ENCODE assay signal across 9 mouse cellular contexts in genomic region chr4:57140992-57141717, GRCm38 (mm10). TPM values are rescaled to one million over a fixed set of nuclear protein-coding genes. Genes with fewer than 3 reads are reported as not detected.
A peak's percentile ranks its signal among the peaks of the same experiment; 100 is the strongest.
DNase-seq lines count a peak whose midpoint lies in the region; ATAC-seq and TF ChIP-seq lines count a peak whose summit lies in the region.
"Had no signal": no experiment of that assay in that cellular context is flagged by ENCODE, and none has a peak within 500 bp of the region (broad histone marks: within the 10 kb centered on the region; RNA-seq: fewer than 3 reads in every experiment).

No protein-coding gene starts in this region.

- no peak overlapping the region for H3K27ac ChIP-seq in heart, embryonic 14.5 days (replicated peaks in 1 of 2; ENCODE audit: control insufficient read depth in 1 of 2, insufficient read depth in 1 of 2, low read depth in 2 of 2, low read length in 2 of 2)
- H3K27ac ChIP-seq in bone marrow, adult 2 months (ENCODE audit: control insufficient read depth, insufficient read depth, low read depth, low read length, poor library complexity) = no peak overlapping the region
- H3K27ac ChIP-seq in forebrain, embryonic 14.5 days (ENCODE audit: low read depth, low read length) = no peak overlapping the region
- no peak overlapping the region for H3K27ac ChIP-seq in liver, embryonic 16.5 days (ENCODE audit: low read length)

- peak overlapping the region in 1 of 2 experiments; percentile 67; a peak in 1 of 4 replicates for H3K4me3 ChIP-seq in heart, embryonic 14.5 days (ENCODE audit: control insufficient read depth in 1 of 2, insufficient read depth in 1 of 2, low read depth in 1 of 2, low read length in 2 of 2)
- peak overlapping the region; percentile 30 for H3K4me3 ChIP-seq in bone marrow, adult 2 months (replicated peaks; ENCODE audit: control insufficient read depth, low read depth, low read length)
- no peak overlapping the region for H3K4me3 ChIP-seq in forebrain, embryonic 14.5 days (ENCODE audit: low read depth, low read length)
- peak overlapping the region; percentile 64; the same call in 1 of the 2 replicates for H3K4me3 ChIP-seq in liver, embryonic 16.5 days (ENCODE audit: low read depth, low read length)

- no peak for ATAC-seq in heart, embryonic 14.5 days (ENCODE audit: insufficient number of reproducible peaks, insufficient read depth, low FRiP score, low read depth)
- no peak for ATAC-seq in forebrain, embryonic 14.5 days
- no peak for ATAC-seq in liver, embryonic 16.5 days (ENCODE audit: low read depth)

- H3K4me1 ChIP-seq in heart, embryonic 14.5 days (ENCODE audit: control insufficient read depth in 2 of 2, insufficient read depth in 2 of 2, low read length in 2 of 2) = peaks cover 0 to 12% of the 10 kb centered on the region in 2 experiments; a peak in 3 of 4 replicates
- H3K4me1 ChIP-seq in bone marrow, adult 2 months (ENCODE audit: control insufficient read depth, insufficient read depth, low read length) = no peaks in the 10 kb centered on the region
- peaks cover 10% of the 10 kb centered on the region for H3K4me1 ChIP-seq in forebrain, embryonic 14.5 days (ENCODE audit: control insufficient read depth, insufficient read depth, low read length)
- H3K4me1 ChIP-seq in liver, embryonic 16.5 days (ENCODE audit: control insufficient read depth, low read depth, low read length) = peaks cover 4% of the 10 kb centered on the region

- H3K4me2 ChIP-seq in heart, embryonic 14.5 days (ENCODE audit: low read length) = peak overlapping the region; percentile 97; the same call in 1 of the 2 replicates
- H3K4me2 ChIP-seq in forebrain, embryonic 14.5 days (ENCODE audit: low read length) = peak overlapping the region; percentile 76
- H3K4me2 ChIP-seq in liver, embryonic 16.5 days (ENCODE audit: low read depth, low read length) = peak overlapping the region; percentile 79

- intact Hi-C loops in heart, postnatal 10 days (cut with DNase I) = no loop called here

- H3K36me3 ChIP-seq in heart, embryonic 14.5 days (ENCODE audit: control insufficient read depth, insufficient read depth, low read length) = no peaks in the 10 kb centered on the region
- no peaks in the 10 kb centered on the region for H3K36me3 ChIP-seq in forebrain, embryonic 14.5 days (ENCODE audit: control insufficient read depth, insufficient read depth, low read length)
- H3K36me3 ChIP-seq in liver, embryonic 16.5 days (ENCODE audit: control insufficient read depth, insufficient read depth) = no peaks in the 10 kb centered on the region

- no peak for TF ChIP-seq CTCF in bone marrow, adult 2 months (IDR thresholded peaks at IDR 0.05; ENCODE audit: control insufficient read depth, insufficient read depth, low read length)

- no peak for TF ChIP-seq POLR2A in bone marrow, adult 2 months (IDR thresholded peaks at IDR 0.05; ENCODE audit: borderline replicate concordance, control insufficient read depth, low read depth, low read length)

- H3K27me3 ChIP-seq in heart, embryonic 14.5 days (ENCODE audit: control insufficient read depth, insufficient read depth, low read length) = peaks cover 66% of the 10 kb centered on the region
- peaks cover 29% of the 10 kb centered on the region for H3K27me3 ChIP-seq in forebrain, embryonic 14.5 days (replicated peaks; ENCODE audit: control insufficient read depth, insufficient read depth, low read length)
- peaks cover 58% of the 10 kb centered on the region for H3K27me3 ChIP-seq in liver, embryonic 16.5 days (ENCODE audit: control insufficient read depth, insufficient read depth, low read depth, low read length)

- WGBS in heart, embryonic 14.5 days = 50% methylated on average over 15 of the region's 15 CpGs
- WGBS in bone marrow, adult 2 months = 10% methylated on average over 15 of the region's 15 CpGs
- WGBS in forebrain, embryonic 14.5 days = 24% methylated on average over 15 of the region's 15 CpGs
- WGBS in liver, embryonic 16.5 days (ENCODE audit: insufficient replicate concordance) = 21% methylated on average over 15 of the region's 15 CpGs

- DNase-seq in heart, postnatal 10 days = no peak
- peak; percentile 20 for DNase-seq in forebrain, embryonic 14.5 days (ENCODE audit: low spot score)
- DNase-seq in adrenal gland, postnatal 36 days = no peak
- DNase-seq in spleen, postnatal 14 days (ENCODE audit: low spot score in 2 of 2) = no peak
- DNase-seq in kidney, adult 9 months = no peak

- H3K9me3 ChIP-seq in heart, embryonic 14.5 days (ENCODE audit: control insufficient read depth, low read length) = no peaks in the 10 kb centered on the region
- H3K9me3 ChIP-seq in forebrain, embryonic 14.5 days (replicated peaks; ENCODE audit: control insufficient read depth, low read length) = no peaks in the 10 kb centered on the region
- H3K9me3 ChIP-seq in liver, embryonic 16.5 days (replicated peaks; ENCODE audit: control insufficient read depth, low read length) = no peaks in the 10 kb centered on the region

- no peak overlapping the region for H3K9ac ChIP-seq in heart, embryonic 14.5 days (ENCODE audit: low read length)
- H3K9ac ChIP-seq in forebrain, embryonic 14.5 days (ENCODE audit: low read length) = no peak overlapping the region
- H3K9ac ChIP-seq in liver, embryonic 16.5 days (ENCODE audit: low read depth, low read length) = no peak overlapping the region

RNA-seq across cellular contexts. Expression of gene Epb41l4b, which starts 2.1 kb away (rescaled TPM):
- polyA plus RNA-seq in heart, embryonic 14.5 days (2014; fragmentation: Nextera tagmentation; extraction: Ambion mirVana) = 0.30 and 0.57 TPM in 2 replicates
- 1 to 10 TPM; 4.3 to 6.1 TPM for total RNA-seq in heart, postnatal 10 days (2021)
- 3.3 and 3.5 TPM in 2 replicates for polyA plus RNA-seq in bone marrow, adult 2 months (2011; ENCODE audit: insufficient read depth, insufficient read length, low replicate concordance, missing spikeins)
- 0.74 and 0.88 TPM in 2 replicates for polyA plus RNA-seq in forebrain, embryonic 14.5 days (2014; fragmentation: Nextera tagmentation; extraction: Ambion mirVana)
- 1.4 and 2.0 TPM in 2 replicates for polyA plus RNA-seq in liver, embryonic 16.5 days (2015; fragmentation: Nextera tagmentation; extraction: Ambion mirVana)
- total RNA-seq in adrenal gland, postnatal 36 days (2021) = 1 to 10 TPM; 1.7 to 2.1 TPM
- total RNA-seq: MEL had no signal
